Mouse (Mus musculus) MEL (cell line): Measurements from ENCODE around the gene 4931428F04Rik. TPM values are rescaled to one million over a fixed set of nuclear protein-coding genes. Genes with fewer than 3 reads are reported as not detected.

Source experiments
- DNase-seq: peaks from one replicate; pipeline ENCODE4 v3.0.0; 2011; ENCODE audit warnings: low read depth, low spot score
- H3K27ac ChIP-seq: 2 replicates; pipeline ENCODE4 v1.5.1; 2012; ENCODE audit warnings: low read depth, mild to moderate bottlenecking, control low read depth, low read length, moderate library complexity; ENCODE audit not compliant: control insufficient read depth
- H3K27me3 ChIP-seq, 2 experiments: fragments of 150-350 bp in 1 of 2; sonication (generic) in 1 of 2; 2 replicates each; pipeline ENCODE4 v1.6.1; 2012; ENCODE audit warnings: low read length in 2 of 2, mild to moderate bottlenecking in 2 of 2, improper control_type of control experiment in 1 of 2, moderate library complexity in 1 of 2; ENCODE audit not compliant: insufficient read depth in 2 of 2, control insufficient read depth in 1 of 2
- H3K36me3 ChIP-seq, 2 experiments: 2 replicates each; pipeline ENCODE4 v1.6.1; 2012 to 2014; ENCODE audit warnings: low read length in 2 of 2, improper control_type of control experiment in 1 of 2, inconsistent platforms in 1 of 2, mild to moderate bottlenecking in 1 of 2; ENCODE audit not compliant: insufficient read depth in 2 of 2, control insufficient read depth in 1 of 2
- H3K4me1 ChIP-seq, 2 experiments: fragments of 150-350 bp in 1 of 2; sonication (generic) in 1 of 2; 2 replicates each; pipeline ENCODE4 v1.6.1; 2012; ENCODE audit warnings: low read length in 2 of 2, improper control_type of control experiment in 1 of 2, mild to moderate bottlenecking in 1 of 2; ENCODE audit not compliant: insufficient read depth in 2 of 2, control insufficient read depth in 1 of 2
- H3K4me3 ChIP-seq, 2 experiments: fragments of 150-350 bp in 1 of 2; sonication (generic) in 1 of 2; 2 replicates each; pipeline ENCODE4 v1.5.1; 2012; ENCODE audit warnings: low read depth in 2 of 2, low read length in 2 of 2, mild to moderate bottlenecking in 2 of 2, moderate library complexity in 2 of 2, control low read depth in 1 of 2, improper control_type of control experiment in 1 of 2; ENCODE audit not compliant: control insufficient read depth in 1 of 2, insufficient read depth in 1 of 2
- H3K79me2 ChIP-seq: 2 replicates; pipeline ENCODE4 v1.6.1; 2012; ENCODE audit warnings: mild to moderate bottlenecking, low read length, moderate library complexity; ENCODE audit not compliant: control insufficient read depth, poor library complexity, insufficient read depth
- H3K9ac ChIP-seq: 2 replicates; pipeline ENCODE4 v1.6.1; 2012; ENCODE audit warnings: low read depth, mild to moderate bottlenecking, control low read depth, low read length, moderate library complexity; ENCODE audit not compliant: control insufficient read depth, poor library complexity, severe bottlenecking
- H3K9me3 ChIP-seq: fragments of 150-350 bp; sonication (generic); replicated peaks from 2 replicates; pipeline ENCODE4 v1.6.1; 2012; ENCODE audit warnings: mild to moderate bottlenecking, low read length, improper control_type of control experiment, moderate library complexity; ENCODE audit not compliant: insufficient read depth
- BHLHE40 ChIP-seq: IDR thresholded peaks from 2 replicates; pipeline ENCODE4 v1.6.1; 2012; ENCODE audit warnings: low read depth, mild to moderate bottlenecking, inconsistent platforms, low read length, improper control_type of control experiment, borderline replicate concordance
- CHD2 ChIP-seq: IDR thresholded peaks from 2 replicates; pipeline ENCODE4 v1.6.1; 2011; ENCODE audit warnings: low read length, improper control_type of control experiment
- CTCF ChIP-seq, 3 experiments: IDR thresholded peaks in 2 of 3; conservative IDR thresholded peaks in 1 of 3; 2 replicates each; pipeline ENCODE4 v1.5.1; 2011 to 2012; ENCODE audit warnings: low read length in 3 of 3, low read depth in 2 of 3, mild to moderate bottlenecking in 2 of 3, improper control_type of control experiment in 1 of 3, inconsistent platforms in 1 of 3, mixed read lengths in 1 of 3, moderate library complexity in 1 of 3; ENCODE audit not compliant: control insufficient read depth in 1 of 3, insufficient read depth in 1 of 3, poor library complexity in 1 of 3, severe bottlenecking in 1 of 3
- E2F4 ChIP-seq: IDR thresholded peaks from 2 replicates; pipeline ENCODE4 v1.6.1; 2011; ENCODE audit warnings: low read depth, low read length, improper control_type of control experiment, borderline replicate concordance
- EP300 ChIP-seq, 2 experiments: IDR thresholded peaks; 2 replicates each; pipeline ENCODE4 v1.6.1; 2011; ENCODE audit warnings: improper control_type of control experiment in 2 of 2, low read length in 2 of 2, low read depth in 1 of 2, mild to moderate bottlenecking in 1 of 2
- ETS1 ChIP-seq: IDR thresholded peaks from 2 replicates; pipeline ENCODE4 v1.6.1; 2012; ENCODE audit warnings: low read depth, mild to moderate bottlenecking, inconsistent platforms, low read length, improper control_type of control experiment, moderate library complexity
- GATA1 ChIP-seq: IDR thresholded peaks from 2 replicates; pipeline ENCODE4 v1.6.1; 2011; ENCODE audit warnings: low read depth, low read length, improper control_type of control experiment
- HCFC1 ChIP-seq: IDR thresholded peaks from 2 replicates; pipeline ENCODE4 v1.6.1; 2012; ENCODE audit warnings: low read depth, mild to moderate bottlenecking, inconsistent platforms, low read length, improper control_type of control experiment, moderate library complexity
- JUND ChIP-seq: IDR thresholded peaks from 2 replicates; pipeline ENCODE4 v1.6.1; 2011; ENCODE audit warnings: low read depth, mild to moderate bottlenecking, improper control_type of control experiment, low read length
- KAT2A ChIP-seq: conservative IDR thresholded peaks from 2 replicates; pipeline ENCODE4 v1.6.1; 2012; ENCODE audit warnings: low read depth, low read length, improper control_type of control experiment, inconsistent platforms
- MAX ChIP-seq: IDR thresholded peaks from 2 replicates; pipeline ENCODE4 v1.6.1; 2011; ENCODE audit warnings: low read length, improper control_type of control experiment
- MAZ ChIP-seq: IDR thresholded peaks from 2 replicates; pipeline ENCODE4 v1.6.1; 2012; ENCODE audit warnings: low read depth, mild to moderate bottlenecking, inconsistent platforms, low read length, improper control_type of control experiment
- MXI1 ChIP-seq: IDR thresholded peaks from 2 replicates; pipeline ENCODE4 v1.6.1; 2011; ENCODE audit warnings: mild to moderate bottlenecking, low read depth, low read length, improper control_type of control experiment
- MYC ChIP-seq: IDR thresholded peaks from 2 replicates; pipeline ENCODE4 v1.6.1; 2011; ENCODE audit warnings: low read depth, mild to moderate bottlenecking, low read length, improper control_type of control experiment, moderate library complexity
- NELFE ChIP-seq: IDR thresholded peaks from 2 replicates; pipeline ENCODE4 v1.6.1; 2011; ENCODE audit warnings: low read depth, low read length, improper control_type of control experiment
- POLR2A ChIP-seq, 2 experiments: IDR thresholded peaks; 2 replicates each; pipeline ENCODE4 v1.6.1; 2011 to 2012; ENCODE audit warnings: low read length in 2 of 2, mild to moderate bottlenecking in 2 of 2, control low read depth in 1 of 2, improper control_type of control experiment in 1 of 2, low read depth in 1 of 2, moderate library complexity in 1 of 2; ENCODE audit not compliant: control insufficient read depth in 1 of 2, insufficient read depth in 1 of 2, poor library complexity in 1 of 2
- POLR2AphosphoS2 ChIP-seq: IDR thresholded peaks from 2 replicates; pipeline ENCODE4 v1.6.1; 2011; ENCODE audit warnings: low read length, improper control_type of control experiment
- POLR2AphosphoS5 ChIP-seq: IDR thresholded peaks from 2 replicates; pipeline ENCODE4 v1.6.1; 2012; ENCODE audit warnings: low read depth, borderline replicate concordance, mild to moderate bottlenecking, inconsistent platforms, low read length, moderate library complexity, mixed read lengths
- RAD21 ChIP-seq: IDR thresholded peaks from 2 replicates; pipeline ENCODE4 v1.6.1; 2011; ENCODE audit warnings: mild to moderate bottlenecking, low read depth, low read length, improper control_type of control experiment
- RCOR1 ChIP-seq: IDR thresholded peaks from 2 replicates; pipeline ENCODE4 v1.6.1; 2012; ENCODE audit warnings: low read depth, mild to moderate bottlenecking, inconsistent platforms, low read length, improper control_type of control experiment
- SIN3A ChIP-seq: IDR thresholded peaks from 2 replicates; pipeline ENCODE4 v1.6.1; 2012; ENCODE audit warnings: low read length, improper control_type of control experiment, inconsistent platforms
- TAL1 ChIP-seq: IDR thresholded peaks from 2 replicates; pipeline ENCODE4 v1.6.1; 2012; ENCODE audit warnings: mild to moderate bottlenecking, inconsistent platforms, low read length, moderate library complexity, mixed read lengths
- TBP ChIP-seq: IDR thresholded peaks from 2 replicates; pipeline ENCODE4 v1.8.0; 2011; ENCODE audit warnings: low read depth, low read length, improper control_type of control experiment
- TCF12 ChIP-seq: IDR thresholded peaks from 2 replicates; pipeline ENCODE4 v1.6.1; 2014; ENCODE audit warnings: low read depth, mild to moderate bottlenecking, inconsistent platforms, low read length, improper control_type of control experiment, moderate library complexity
- UBTF ChIP-seq: IDR thresholded peaks from 2 replicates; pipeline ENCODE4 v1.6.1; 2012; ENCODE audit warnings: low read depth, mild to moderate bottlenecking, inconsistent platforms, low read length, improper control_type of control experiment, moderate library complexity, borderline replicate concordance; ENCODE audit not compliant: insufficient read depth
- USF1 ChIP-seq: IDR thresholded peaks from 2 replicates; pipeline ENCODE4 v1.6.1; 2014; ENCODE audit warnings: low read depth, mild to moderate bottlenecking, inconsistent platforms, low read length, improper control_type of control experiment, moderate library complexity
- USF2 ChIP-seq, 2 experiments: IDR thresholded peaks; 2 replicates each; pipeline ENCODE4 v1.6.1; 2011 to 2012; ENCODE audit warnings: improper control_type of control experiment in 2 of 2, low read length in 2 of 2, borderline replicate concordance in 1 of 2, inconsistent platforms in 1 of 2, low read depth in 1 of 2, mild to moderate bottlenecking in 1 of 2; ENCODE audit not compliant: insufficient read depth in 1 of 2
- ZKSCAN1 ChIP-seq: IDR thresholded peaks from 2 replicates; pipeline ENCODE4 v1.6.1; 2012; ENCODE audit warnings: low read depth, mild to moderate bottlenecking, inconsistent platforms, low read length, improper control_type of control experiment, moderate library complexity
- ZMIZ1 ChIP-seq: IDR thresholded peaks from 2 replicates; pipeline ENCODE4 v1.6.1; 2012; ENCODE audit warnings: low read depth, mild to moderate bottlenecking, inconsistent platforms, low read length, improper control_type of control experiment, moderate library complexity
- ZNF384 ChIP-seq: IDR thresholded peaks from 2 replicates; pipeline ENCODE4 v1.6.1; 2012; ENCODE audit warnings: low read depth, mild to moderate bottlenecking, inconsistent platforms, low read length, improper control_type of control experiment
- polyA plus RNA-seq, 2 experiments: library from polyadenylated mRNA; stranded (reverse) in 1 of 2; unstranded in 1 of 2; fragments of >175 nt in 1 of 2; fragments of >200 nt in 1 of 2; gene quantifications; 2 replicates each; pipeline versions ENCODE4 v1.2.1 to v1.2.4; 2012; ENCODE audit warnings: low replicate concordance in 2 of 2, low read depth in 1 of 2; ENCODE audit not compliant: insufficient read length in 2 of 2, insufficient read depth in 1 of 2, missing spikeins in 1 of 2
- total RNA-seq: library from RNA; depleted of rRNA; stranded (reverse); fragments of 300-350 nt; gene quantifications from 2 replicates; pipeline ENCODE4 v1.2.3, GENCODE M21; 2012

The 4931428F04Rik gene
- total and polyA plus RNA-seq, 3 experiments = 8.2 to 13.0 TPM; not detected in 1

DNA sequence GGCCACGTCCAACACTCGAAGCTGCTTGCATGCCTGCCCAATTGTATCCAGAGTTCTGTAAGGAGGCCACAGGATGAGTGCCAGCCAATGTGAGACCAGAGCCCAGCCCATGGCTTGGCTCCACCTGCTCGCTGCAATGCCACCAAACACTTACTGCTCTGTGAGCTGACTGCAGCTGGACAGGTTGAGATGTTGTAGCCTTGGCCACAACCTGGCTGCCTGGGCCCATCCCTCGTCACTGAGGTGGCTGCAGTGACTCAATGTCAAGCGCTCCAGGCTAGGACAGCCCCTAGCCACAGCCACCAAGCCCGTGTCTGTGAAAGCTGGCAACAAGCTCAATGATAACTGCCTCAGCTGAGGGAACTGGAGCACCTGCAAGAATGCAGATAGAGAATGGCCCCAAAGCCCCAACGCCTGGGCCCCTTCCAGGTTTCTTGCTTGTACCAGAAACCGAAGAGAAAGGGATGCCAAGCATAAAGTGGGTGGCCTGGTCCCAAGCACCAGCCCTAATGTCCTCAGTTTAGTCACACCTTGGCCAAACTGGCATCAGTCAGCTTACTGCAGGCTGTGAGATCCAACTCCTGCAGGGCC is 23.3 kb upstream of the 4931428F04Rik start:
- Histone ChIP-seq H3K27me3 (no peaks in the 10 kb centered on the region), H3K79me2 (no peaks in the 10 kb centered on the region), H3K9me3 (no peaks in the 10 kb centered on the region), H3K4me3 (no peak overlapping the region), H3K27ac (peak overlapping the region; percentile 26; the same call in 1 of the 2 replicates), H3K9ac (peak overlapping the region; percentile 12; the same call in 1 of the 2 replicates), H3K4me1 (peaks cover 22 to 28% of the 10 kb centered on the region in 2 experiments), H3K36me3 (peaks cover 0 to 24% of the 10 kb centered on the region in 2 experiments; a peak in 2 of 4 replicates)
- peak; percentile 70 for DNase-seq
- no peak for TF ChIP-seq ZNF384
- TF ChIP-seq JUND = no peak
- peak; percentile 91 for TF ChIP-seq TCF12
- TF ChIP-seq MAX = no peak
- TF ChIP-seq EP300 (IDR thresholded peaks at IDR 0.05; ENCODE audit: low read depth in 1 of 2, low read length in 2 of 2) = peak; percentile 60 to 80
- TF ChIP-seq KAT2A = no peak
- TF ChIP-seq MXI1 = peak; percentile 19; the same call in 1 of the 2 replicates
- no peak for TF ChIP-seq RAD21
- TF ChIP-seq RCOR1 = peak; percentile 17; the same call in 1 of the 2 replicates
- TF ChIP-seq MAZ = 0 out of 2 replicates have a peak, but pooled peaks have one; percentile 30
- peak; percentile 47 for TF ChIP-seq SIN3A
- TF ChIP-seq GATA1 = peak; percentile 58; the same call in 1 of the 2 replicates
- TF ChIP-seq ETS1 = peak; percentile 90
- TF ChIP-seq HCFC1 = no peak
- TF ChIP-seq TAL1 = peak; percentile 59
- TF ChIP-seq NELFE = no peak
- no peak for TF ChIP-seq CHD2
- TF ChIP-seq POLR2AphosphoS5 = no peak
- TF ChIP-seq POLR2AphosphoS2 = no peak; the same call in 1 of the 2 replicates

DNA sequence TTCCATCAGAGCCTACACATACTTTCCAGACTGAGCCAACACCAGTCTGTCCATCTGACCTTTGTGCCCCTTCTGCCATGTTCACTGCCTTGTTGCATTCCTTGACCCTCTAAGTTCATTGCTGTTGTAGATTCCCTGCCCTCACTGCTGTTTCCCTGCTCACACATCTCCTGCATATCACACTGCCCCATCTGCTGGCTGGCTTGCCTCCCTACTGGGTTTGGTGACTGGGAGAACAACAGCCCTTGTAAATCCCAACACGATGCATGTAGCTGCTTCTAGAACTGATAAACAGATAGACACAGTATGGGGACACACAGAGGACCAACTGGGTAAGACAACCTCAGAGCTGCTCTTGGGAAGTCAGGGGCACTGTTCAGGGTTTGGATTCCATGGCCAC is 22.1 kb upstream of the 4931428F04Rik start:
- Histone ChIP-seq H3K36me3 (peaks cover 0 to 24% of the 10 kb centered on the region in 2 experiments; a peak in 2 of 4 replicates), H3K9ac (no peak overlapping the region), H3K4me3 (no peak overlapping the region), H3K4me1 (peaks cover 22 to 28% of the 10 kb centered on the region in 2 experiments), H3K9me3 (no peaks in the 10 kb centered on the region), H3K27me3 (no peaks in the 10 kb centered on the region), H3K79me2 (no peaks in the 10 kb centered on the region), H3K27ac (peak overlapping the region; percentile 4; the same call in 1 of the 2 replicates)
- peak; percentile 71 for DNase-seq
- TF ChIP-seq TCF12 = peak; percentile 61; the same call in 1 of the 2 replicates
- TF ChIP-seq POLR2A (IDR thresholded peaks at IDR 0.05; ENCODE audit: control insufficient read depth in 1 of 2, insufficient read depth in 1 of 2, low read depth in 1 of 2, low read length in 2 of 2, poor library complexity in 1 of 2) = no peak
- TF ChIP-seq NELFE = no peak
- no peak; the same call in 1 of the 2 replicates for TF ChIP-seq RCOR1
- TF ChIP-seq HCFC1 = no peak
- TF ChIP-seq SIN3A = peak; percentile 45; the same call in 1 of the 2 replicates
- no peak; the same call in 1 of the 2 replicates for TF ChIP-seq RAD21
- no peak; the same call in 1 of the 2 replicates for TF ChIP-seq ZMIZ1
- TF ChIP-seq JUND = no peak
- no peak for TF ChIP-seq USF2 (IDR thresholded peaks at IDR 0.05; ENCODE audit: borderline replicate concordance in 1 of 2, insufficient read depth in 1 of 2, low read depth in 1 of 2, low read length in 2 of 2)
- no peak for TF ChIP-seq TBP
- no peak for TF ChIP-seq CHD2
- TF ChIP-seq UBTF = no peak
- TF ChIP-seq E2F4 = no peak
- TF ChIP-seq BHLHE40 = no peak
- no peak for TF ChIP-seq USF1
- TF ChIP-seq MYC = no peak
- peak in 2 of 3 experiments; percentile 17 to 39; a peak in 2 of 6 replicates for TF ChIP-seq CTCF (IDR thresholded peaks at IDR 0.05 in 2 of 3, conservative IDR thresholded peaks at IDR 0.05 in 1 of 3; ENCODE audit: control insufficient read depth in 1 of 3, insufficient read depth in 1 of 3, low read depth in 2 of 3, low read length in 3 of 3, poor library complexity in 1 of 3, severe bottlenecking in 1 of 3)
- TF ChIP-seq ZKSCAN1 = no peak
